Mouse (Mus musculus) hindbrain, embryonic 12.5 days (tissue): ENCODE results near the gene Alg9. TPM values are rescaled to one million over a fixed set of nuclear protein-coding genes. Genes with fewer than 3 reads are reported as not detected.

Experiments
- ATAC-seq: fragments of 200-750 bp; cut with Nextera tagmentation; 2 replicates; pipeline ENCODE4 v1.8.0; 2017; ENCODE audit warnings: moderate TSS enrichment; ENCODE audit not compliant: low FRiP score
- H3K27ac ChIP-seq: fragments of 300-500 bp; sonication (generic); 2 replicates; pipeline ENCODE4 v1.5.1; 2016; ENCODE audit warnings: mild to moderate bottlenecking
- H3K27me3 ChIP-seq: fragments of 300-500 bp; sonication (generic); 2 replicates; pipeline ENCODE4 v1.6.1; 2016; ENCODE audit warnings: mild to moderate bottlenecking
- H3K36me3 ChIP-seq: fragments of 300-500 bp; sonication (generic); 2 replicates; pipeline ENCODE4 v1.6.1; 2016; ENCODE audit warnings: mild to moderate bottlenecking
- H3K4me1 ChIP-seq: fragments of 300-500 bp; sonication (generic); 2 replicates; pipeline ENCODE4 v1.6.1; 2016
- H3K4me2 ChIP-seq: fragments of 300-500 bp; sonication (generic); replicated peaks from 2 replicates; pipeline ENCODE4 v1.6.1; 2016; ENCODE audit warnings: mild to moderate bottlenecking
- H3K4me3 ChIP-seq: fragments of 300-500 bp; sonication (generic); 2 replicates; pipeline ENCODE4 v1.5.1; 2016; ENCODE audit warnings: mild to moderate bottlenecking
- H3K9ac ChIP-seq: fragments of 300-500 bp; sonication (generic); 2 replicates; pipeline ENCODE4 v1.6.1; 2016; ENCODE audit warnings: mild to moderate bottlenecking, moderate library complexity
- H3K9me3 ChIP-seq: fragments of 300-500 bp; sonication (generic); replicated peaks from 2 replicates; pipeline ENCODE4 v1.6.1; 2016; ENCODE audit warnings: mild to moderate bottlenecking
- WGBS: fragments of 180-500 bp; shearing (Covaris S2); methylation state at CpG from one replicate; pipeline ENCODE4 v1.1.7; 2016; 5-methylcytosine and 5-hydroxymethylcytosine counted together
- polyA plus RNA-seq: library from polyadenylated mRNA; unstranded; fragments of >200 nt; fragmentation: Nextera tagmentation; extraction: Ambion mirVana; gene quantifications from 2 replicates; pipeline ENCODE4 v1.2.1, GENCODE M21; 2016

Alg9 gene
- polyA plus RNA-seq, 1 experiment from 2014 or later: 44.9 TPM

- Histone ChIP-seq H3K27me3 (no peaks in the 10 kb centered on the region), H3K9ac (no peak overlapping the region), H3K4me2 (no peak overlapping the region), H3K9me3 (no peaks in the 10 kb centered on the region), H3K36me3 (no peaks in the 10 kb centered on the region), H3K27ac (no peak overlapping the region), H3K4me3 (no peak overlapping the region), H3K4me1 (peaks cover 4% of the 10 kb centered on the region; the same call in 1 of the 2 replicates)
- 82% methylated on average over 9 of the region's 9 CpGs for WGBS
- ATAC-seq: no peak
Measured at GRCm38 (mm10) chr9:50849755-50850154, 74.9 kb downstream of the Alg9 start.

GRCm38 (mm10) chr9:50850271-50850670, 75.5 kb downstream of the Alg9 start:
- no peaks in the 10 kb centered on the region for H3K36me3 ChIP-seq
- no peaks in the 10 kb centered on the region for H3K27me3 ChIP-seq
- WGBS: 39% methylated on average over 11 of the region's 11 CpGs
- H3K4me2 ChIP-seq: no peak overlapping the region
- no peak for ATAC-seq
- H3K9me3 ChIP-seq: no peaks in the 10 kb centered on the region
- no peak overlapping the region for H3K4me3 ChIP-seq
- H3K4me1 ChIP-seq: peaks cover 4% of the 10 kb centered on the region; the same call in 1 of the 2 replicates
- H3K9ac ChIP-seq: no peak overlapping the region
- H3K27ac ChIP-seq: no peak overlapping the region

- Histone ChIP-seq H3K36me3 (no peaks in the 10 kb centered on the region), H3K4me1 (peaks cover 4% of the 10 kb centered on the region; the same call in 1 of the 2 replicates), H3K27me3 (no peaks in the 10 kb centered on the region), H3K4me2 (no peak overlapping the region), H3K9me3 (no peaks in the 10 kb centered on the region), H3K27ac (no peak overlapping the region), H3K9ac (no peak overlapping the region), H3K4me3 (no peak overlapping the region)
- WGBS: 54% methylated on average over 8 of the region's 8 CpGs
- no peak for ATAC-seq
Measured at GRCm38 (mm10) chr9:50850713-50851112, 75.9 kb downstream of the Alg9 start.

- no peaks in the 10 kb centered on the region for H3K36me3 ChIP-seq
- no peak overlapping the region for H3K4me3 ChIP-seq
- H3K27me3 ChIP-seq: no peaks in the 10 kb centered on the region
- no peak overlapping the region for H3K9ac ChIP-seq
- H3K4me2 ChIP-seq: no peak overlapping the region
- H3K4me1 ChIP-seq: peaks cover 15% of the 10 kb centered on the region
- WGBS: 79% methylated on average over 17 of the region's 17 CpGs
- H3K9me3 ChIP-seq: no peaks in the 10 kb centered on the region
- no peak for ATAC-seq
- H3K27ac ChIP-seq: no peak overlapping the region
Measured at GRCm38 (mm10) chr9:50852634-50853349, 78.0 kb downstream of the Alg9 start.

GRCm38 (mm10) chr9:50854376-50854775, 79.6 kb downstream of the Alg9 start:
- Histone ChIP-seq H3K9me3 (no peaks in the 10 kb centered on the region), H3K4me1 (peaks cover 20% of the 10 kb centered on the region), H3K4me3 (no peak overlapping the region), H3K9ac (no peak overlapping the region), H3K36me3 (peaks cover 3% of the 10 kb centered on the region), H3K27ac (no peak overlapping the region), H3K4me2 (no peak overlapping the region), H3K27me3 (no peaks in the 10 kb centered on the region)
- ATAC-seq: no peak
- WGBS: 67% methylated on average over 8 of the region's 8 CpGs

GRCm38 (mm10) chr9:50855133-50855766, 80.4 kb downstream of the Alg9 start:
- Histone ChIP-seq H3K27me3 (no peaks in the 10 kb centered on the region), H3K4me1 (peaks cover 19% of the 10 kb centered on the region), H3K9ac (no peak overlapping the region), H3K4me3 (no peak overlapping the region), H3K36me3 (peaks cover 11% of the 10 kb centered on the region), H3K27ac (no peak overlapping the region), H3K9me3 (no peaks in the 10 kb centered on the region), H3K4me2 (no peak overlapping the region)
- ATAC-seq: no peak
- 93% methylated on average over 5 of the region's 5 CpGs for WGBS

GRCm38 (mm10) chr9:50855780-50856179, 81.0 kb downstream of the Alg9 start:
- H3K4me2 ChIP-seq: peak overlapping the region; percentile 64
- H3K4me3 ChIP-seq: no peak overlapping the region
- H3K9ac ChIP-seq: no peak overlapping the region
- H3K4me1 ChIP-seq: peaks cover 18% of the 10 kb centered on the region
- no peak for ATAC-seq
- peaks cover 16% of the 10 kb centered on the region for H3K36me3 ChIP-seq
- no peaks in the 10 kb centered on the region for H3K9me3 ChIP-seq
- 69% methylated on average over 5 of the region's 5 CpGs for WGBS
- peak overlapping the region; percentile 65; the same call in 1 of the 2 replicates for H3K27ac ChIP-seq
- no peaks in the 10 kb centered on the region for H3K27me3 ChIP-seq

- H3K27me3 ChIP-seq: no peaks in the 10 kb centered on the region
- peak; percentile 94 for ATAC-seq
- under 1% methylated on average over 37 of the region's 45 CpGs for WGBS
Measured at GRCm38 (mm10) chr9:50856341-50857081, 81.7 kb downstream of the Alg9 start.

GRCm38 (mm10) chr9:50857082-50857641, 82.3 kb downstream of the Alg9 start:
- Histone ChIP-seq H3K27me3 (no peaks in the 10 kb centered on the region), H3K9ac (peak overlapping the region; percentile 83), H3K4me2 (peak overlapping the region; percentile 64), H3K4me3 (peak overlapping the region; percentile 71), H3K4me1 (peaks cover 18% of the 10 kb centered on the region), H3K27ac (peak overlapping the region; percentile 65), H3K9me3 (no peaks in the 10 kb centered on the region), H3K36me3 (peaks cover 30% of the 10 kb centered on the region)
- WGBS: 0% methylated on average over 46 of the region's 46 CpGs
- ATAC-seq: peak; percentile 81

More at GRCm38 (mm10) chr9:50856341-50857081, 81.7 kb downstream of the Alg9 start:
- Histone ChIP-seq H3K4me3 (peak overlapping the region; percentile 71), H3K4me2 (peak overlapping the region; percentile 64), H3K27ac (peak overlapping the region; percentile 65), H3K36me3 (peaks cover 23% of the 10 kb centered on the region), H3K9me3 (no peaks in the 10 kb centered on the region), H3K9ac (peak overlapping the region; percentile 83), H3K4me1 (peaks cover 18% of the 10 kb centered on the region)

- no peaks in the 10 kb centered on the region for H3K27me3 ChIP-seq
- H3K36me3 ChIP-seq: peaks cover 43% of the 10 kb centered on the region
- H3K9me3 ChIP-seq: no peaks in the 10 kb centered on the region
- no peak overlapping the region for H3K9ac ChIP-seq
- no peak for ATAC-seq
- WGBS: 90% methylated on average over 6 of the region's 6 CpGs
- no peak overlapping the region for H3K27ac ChIP-seq
- H3K4me2 ChIP-seq: no peak overlapping the region
- H3K4me3 ChIP-seq: no peak overlapping the region
- H3K4me1 ChIP-seq: peaks cover 15% of the 10 kb centered on the region
Measured at GRCm38 (mm10) chr9:50858681-50859080, 83.9 kb downstream of the Alg9 start.

- 95% methylated on average over 18 of the region's 18 CpGs for WGBS
- no peak overlapping the region for H3K27ac ChIP-seq
- no peak overlapping the region for H3K9ac ChIP-seq
- ATAC-seq: no peak
- peaks cover 64% of the 10 kb centered on the region for H3K36me3 ChIP-seq
- no peaks in the 10 kb centered on the region for H3K27me3 ChIP-seq
- H3K4me2 ChIP-seq: no peak overlapping the region
- H3K9me3 ChIP-seq: no peaks in the 10 kb centered on the region
- H3K4me3 ChIP-seq: no peak overlapping the region
- H3K4me1 ChIP-seq: peaks cover 10% of the 10 kb centered on the region
Measured at GRCm38 (mm10) chr9:50861119-50861839, 86.5 kb downstream of the Alg9 start.
